In the genomic region with DNA sequence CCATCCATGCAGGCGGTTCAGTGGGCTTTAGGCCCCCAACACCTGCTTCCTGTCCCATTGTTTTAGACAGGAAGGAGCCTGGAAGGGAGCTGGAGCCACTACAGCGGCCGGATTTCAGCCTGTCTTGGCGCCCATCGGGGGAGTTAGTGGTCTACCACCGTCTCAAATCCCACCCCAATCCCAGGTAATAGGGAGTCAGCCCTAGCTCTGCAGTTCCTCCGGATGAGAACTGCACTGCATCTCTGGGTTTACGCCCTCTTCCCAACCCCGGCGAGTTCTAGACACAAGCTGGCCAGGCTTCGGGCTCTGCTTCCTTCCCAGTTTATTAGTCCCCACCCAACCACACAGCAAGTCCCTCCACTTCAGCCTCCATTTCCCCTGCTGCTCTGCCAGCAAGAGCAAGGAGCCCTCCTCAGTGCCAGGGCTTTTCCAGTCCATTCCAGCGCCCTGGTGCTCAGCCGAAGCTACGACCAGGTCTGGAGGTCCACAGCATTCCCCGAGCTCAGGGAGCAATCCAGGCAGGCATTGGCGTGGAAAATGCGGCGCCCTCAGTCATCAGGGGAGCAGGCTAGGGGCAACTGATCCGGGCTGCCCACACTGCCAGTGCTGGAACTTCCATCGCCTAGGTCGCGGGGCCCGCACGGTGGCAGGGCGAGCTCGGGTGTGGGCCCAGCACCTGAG, we compare ENCODE assay signal across 8 mouse cellular contexts. TPM values are rescaled to one million over a fixed set of nuclear protein-coding genes. Genes with fewer than 3 reads are reported as not detected.
A peak's percentile ranks its signal among the peaks of the same experiment; 100 is the strongest.
DNase-seq lines count a peak whose midpoint lies in the region; ATAC-seq and TF ChIP-seq lines count a peak whose summit lies in the region.

No protein-coding gene starts in this region.

- peaks cover 41% of the 10 kb centered on the region for H3K4me1 ChIP-seq in heart, embryonic 12.5 days (replicated peaks)

- 3% methylated on average over 26 of the region's 26 CpGs for WGBS in heart, embryonic 12.5 days
- WGBS in macrophage (ENCODE audit: missing documents) = 3% methylated on average over 26 of the region's 26 CpGs

- H3K9me3 ChIP-seq in heart, embryonic 12.5 days (replicated peaks) = no peaks in the 10 kb centered on the region

- H3ac ChIP-seq in C2C12 (ENCODE audit: control insufficient read depth, insufficient read length, low read depth) = peak overlapping the region; percentile 87

- H3K27me3 ChIP-seq in C2C12 (ENCODE audit: control insufficient read depth, insufficient read depth, insufficient read length) = no peaks in the 10 kb centered on the region
- H3K27me3 ChIP-seq in heart, embryonic 12.5 days (replicated peaks) = 0 out of 2 replicates have a peak, but pooled peaks cover 2% of the 10 kb centered on the region

- no peak for TF ChIP-seq POLR2A in brain, embryonic 14.5 days (IDR thresholded peaks at IDR 0.05; ENCODE audit: borderline replicate concordance, extremely low read depth, insufficient read depth, insufficient read length, poor library complexity, severe bottlenecking)

- peak overlapping the region; percentile 98 for H3K4me2 ChIP-seq in heart, embryonic 12.5 days

- TF ChIP-seq CTCF in C2C12 (IDR thresholded peaks at IDR 0.05; ENCODE audit: control insufficient read depth, insufficient read depth, insufficient read length) = no peak
- TF ChIP-seq CTCF in brain, embryonic 14.5 days (IDR thresholded peaks at IDR 0.05; ENCODE audit: borderline replicate concordance, extremely low read depth, insufficient read depth, insufficient read length) = no peak

- peak overlapping the region; percentile 91 for H3K27ac ChIP-seq in heart, embryonic 12.5 days (ENCODE audit: poor library complexity, severe bottlenecking)
- no peak overlapping the region for H3K27ac ChIP-seq in macrophage

- DNase-seq in brain, embryonic 14.5 days (ENCODE audit: low read depth) = peak; percentile 16
- peak; percentile 67 for DNase-seq in kidney, postnatal 14 days
- DNase-seq in urinary bladder, postnatal 14 days (ENCODE audit: low spot score) = no peak
- no peak for DNase-seq in ovary, postnatal 14 days (ENCODE audit: low spot score)

- ATAC-seq in heart, embryonic 12.5 days (ENCODE audit: insufficient number of reproducible peaks, low FRiP score) = peak; percentile 9; the same call in 1 of the 2 replicates
- ATAC-seq in erythroid progenitor cell, adult 5-6 weeks (replicated peaks; ENCODE audit: low FRiP score, poor library complexity, severe bottlenecking) = no peak

- peak overlapping the region; percentile 38 for H3K4me3 ChIP-seq in C2C12 (ENCODE audit: insufficient read depth, poor library complexity, severe bottlenecking)
- peak overlapping the region; percentile 89 for H3K4me3 ChIP-seq in heart, embryonic 12.5 days
- peak overlapping the region; percentile 50 for H3K4me3 ChIP-seq in macrophage (ENCODE audit: inconsistent target)

- peaks cover 52% of the 10 kb centered on the region for H3K36me3 ChIP-seq in C2C12 (ENCODE audit: control insufficient read depth, insufficient read depth)
- H3K36me3 ChIP-seq in heart, embryonic 12.5 days = peaks cover 12% of the 10 kb centered on the region
- H3K36me3 ChIP-seq in macrophage (ENCODE audit: inconsistent target) = no peaks in the 10 kb centered on the region

- H3K79me3 ChIP-seq in C2C12 (ENCODE audit: low read depth) = peaks cover 42% of the 10 kb centered on the region

- H3K79me2 ChIP-seq in C2C12 (ENCODE audit: control insufficient read depth, insufficient read depth) = peaks cover 66% of the 10 kb centered on the region
- H3K79me2 ChIP-seq in macrophage (ENCODE audit: inconsistent target) = peaks cover 31% of the 10 kb centered on the region

- peak overlapping the region; percentile 94 for H3K9ac ChIP-seq in heart, embryonic 12.5 days

TF ChIP-seq in C2C12, 6 proteins besides CTCF, POLR2A, EP300 and RAD21:
- no peak for TF ChIP-seq CEBPB (IDR thresholded peaks at IDR 0.05; ENCODE audit: low read depth)
- no peak for TF ChIP-seq USF1 (IDR thresholded peaks at IDR 0.05; ENCODE audit: low read depth)
- TF ChIP-seq MYOD1 (IDR thresholded peaks at IDR 0.05; ENCODE audit: control insufficient read depth, insufficient read length, low read depth) = no peak
- no peak for TF ChIP-seq FOSL1 (IDR thresholded peaks at IDR 0.05; ENCODE audit: insufficient read depth, low read length, poor library complexity, severe bottlenecking)
- no peak for TF ChIP-seq MAX (IDR thresholded peaks at IDR 0.05)
- TF ChIP-seq MYOG (IDR thresholded peaks at IDR 0.05; ENCODE audit: control insufficient read depth, extremely low read depth, insufficient read length) = no peak

RNA-seq across cellular contexts. Expression of gene Ccdc85b, which starts 1.3 kb away (rescaled TPM):
- polyA plus RNA-seq in C2C12 (2012; fragmentation: generic; extraction: Trizol) = 30.5 TPM
- polyA plus RNA-seq in brain, embryonic 14.5 days (2012; rRNA removed) = 9.6 and 12.1 TPM in 2 replicates
- polyA plus RNA-seq in heart, embryonic 12.5 days (2016; fragmentation: Nextera tagmentation; extraction: Ambion mirVana) = 10.5 and 13.0 TPM in 2 replicates
- 1 to 10 TPM in 7 of 26 experiments, under 1 TPM in 16, not detected in 3; 0.15 to 4.3 (median 0.56) TPM for total RNA-seq in macrophage (2018; cell fraction: chromatin; rRNA removed)
- 1 to 10 TPM in 24 of 26 experiments, under 1 TPM in 2; 0.76 to 3.8 (median 1.9) TPM for total RNA-seq in macrophage (2018; cell fraction: cytosol; rRNA removed)
- total RNA-seq in macrophage (2018; cell fraction: nucleus; rRNA removed) = 1 to 10 TPM in 15 of 26 experiments, under 1 TPM in 11; 0.44 to 3.7 (median 1.1) TPM
- 0.80 to 3.3 TPM (median 2.9 TPM) in 3 replicates for polyA plus RNA-seq in macrophage (2018)
- total RNA-seq in erythroid progenitor cell, adult 5-6 weeks (2015; ENCODE audit: low replicate concordance) = not detected in 2 replicates
- 1.2 TPM in 1 of 2 replicates, not detected in the other for total RNA-seq in erythroid progenitor cell, adult 5-6 weeks (2017; ENCODE audit: low replicate concordance)

RNA-seq across cellular contexts. Expression of gene Fibp, which starts 4.0 kb away (rescaled TPM):
- 83.7 TPM for polyA plus RNA-seq in C2C12 (2012; fragmentation: generic; extraction: Trizol)
- polyA plus RNA-seq in brain, embryonic 14.5 days (2012; rRNA removed) = 179 and 266 TPM in 2 replicates
- 81.9 and 85.4 TPM in 2 replicates for polyA plus RNA-seq in heart, embryonic 12.5 days (2016; fragmentation: Nextera tagmentation; extraction: Ambion mirVana)
- 100 to 1,000 TPM in 18 of 26 experiments, 10 to 100 TPM in 8; 71.9 to 238 (median 149) TPM for total RNA-seq in macrophage (2018; cell fraction: chromatin; rRNA removed)
- total RNA-seq in macrophage (2018; cell fraction: cytosol; rRNA removed) = 10 to 100 TPM; 28.5 to 61.9 (median 41.5) TPM
- total RNA-seq in macrophage (2018; cell fraction: nucleus; rRNA removed) = 100 to 1,000 TPM in 11 of 26 experiments, 10 to 100 TPM in 15; 42.4 to 210 (median 89.8) TPM
- 40.2 to 58.1 TPM (median 52.2 TPM) in 3 replicates for polyA plus RNA-seq in macrophage (2018)
- total RNA-seq in erythroid progenitor cell, adult 5-6 weeks (2015; ENCODE audit: low replicate concordance) = 11.5 and 21.8 TPM in 2 replicates
- 29.0 and 32.5 TPM in 2 replicates for total RNA-seq in erythroid progenitor cell, adult 5-6 weeks (2017; ENCODE audit: low replicate concordance)

RNA-seq across cellular contexts. Expression of gene Fosl1, which starts 9.0 kb away (rescaled TPM):
- polyA plus RNA-seq in C2C12 (2012; fragmentation: generic; extraction: Trizol) = 146 TPM
- not detected in 2 replicates for polyA plus RNA-seq in brain, embryonic 14.5 days (2012; rRNA removed)
- not detected in 2 replicates for polyA plus RNA-seq in heart, embryonic 12.5 days (2016; fragmentation: Nextera tagmentation; extraction: Ambion mirVana)
- total RNA-seq in macrophage (2018; cell fraction: chromatin; rRNA removed) = 1 to 10 TPM in 3 of 26 experiments, under 1 TPM in 2, not detected in 21; 0.25 to 4.3 (median 1.9) TPM
- under 1 TPM in 10 of 26 experiments, not detected in 16; 0.06 to 0.71 (median 0.27) TPM for total RNA-seq in macrophage (2018; cell fraction: cytosol; rRNA removed)
- total RNA-seq in macrophage (2018; cell fraction: nucleus; rRNA removed) = under 1 TPM in 4 of 26 experiments, not detected in 22; 0.68 to 0.80 (median 0.72) TPM
- 0.43 TPM in 1 of 3 replicates, not detected in the others for polyA plus RNA-seq in macrophage (2018)
- not detected in 2 replicates for total RNA-seq in erythroid progenitor cell, adult 5-6 weeks (2015; ENCODE audit: low replicate concordance)
- not detected in 2 replicates for total RNA-seq in erythroid progenitor cell, adult 5-6 weeks (2017; ENCODE audit: low replicate concordance)

RNA-seq across cellular contexts. Expression of gene Ctsw, which starts 11.9 kb away (rescaled TPM):
- polyA plus RNA-seq in C2C12 (2012; fragmentation: generic; extraction: Trizol) (4.8 TPM), macrophage (2018) (0.24 to 0.53 TPM in 2 of 3 replicates, not detected in the other)
- polyA plus RNA-seq in brain, embryonic 14.5 days (2012; rRNA removed) = 2.9 and 3.7 TPM in 2 replicates
- 1.3 and 1.7 TPM in 2 replicates for polyA plus RNA-seq in heart, embryonic 12.5 days (2016; fragmentation: Nextera tagmentation; extraction: Ambion mirVana)
- not detected for total RNA-seq in macrophage (2018; cell fraction: chromatin; rRNA removed)
- not detected for total RNA-seq in macrophage (2018; cell fraction: cytosol; rRNA removed)
- total RNA-seq in macrophage (2018; cell fraction: nucleus; rRNA removed) = under 1 TPM in 1 of 26 experiments, not detected in 25; 0.51 TPM
- total RNA-seq in erythroid progenitor cell, adult 5-6 weeks (2015; ENCODE audit: low replicate concordance) = 6.3 TPM in 1 of 2 replicates, not detected in the other
- total RNA-seq in erythroid progenitor cell, adult 5-6 weeks (2017; ENCODE audit: low replicate concordance) = not detected in 2 replicates

RNA-seq across cellular contexts. Expression of gene Efemp2, which starts 17.4 kb away (rescaled TPM):
- 177 TPM for polyA plus RNA-seq in C2C12 (2012; fragmentation: generic; extraction: Trizol)
- polyA plus RNA-seq in brain, embryonic 14.5 days (2012; rRNA removed) = 47.7 and 58.5 TPM in 2 replicates
- 70.3 and 70.6 TPM in 2 replicates for polyA plus RNA-seq in heart, embryonic 12.5 days (2016; fragmentation: Nextera tagmentation; extraction: Ambion mirVana)
- 10 to 100 TPM in 3 of 26 experiments, 1 to 10 TPM in 23; 1.6 to 30.1 (median 4.6) TPM for total RNA-seq in macrophage (2018; cell fraction: chromatin; rRNA removed)
- 1 to 10 TPM; 2.3 to 7.6 (median 4.4) TPM for total RNA-seq in macrophage (2018; cell fraction: cytosol; rRNA removed)
- total RNA-seq in macrophage (2018; cell fraction: nucleus; rRNA removed) = 10 to 100 TPM in 1 of 26 experiments, 1 to 10 TPM in 25; 2.4 to 10.3 (median 4.8) TPM
- 4.6 to 7.5 TPM (median 6.8 TPM) in 3 replicates for polyA plus RNA-seq in macrophage (2018)
- 5.0 TPM in 1 of 2 replicates, not detected in the other for total RNA-seq in erythroid progenitor cell, adult 5-6 weeks (2015; ENCODE audit: low replicate concordance)
- not detected in 2 replicates for total RNA-seq in erythroid progenitor cell, adult 5-6 weeks (2017; ENCODE audit: low replicate concordance)

Comparison
In these comparisons a context has a peak if more than half of its experiments do, and no peak if none do; other contexts are left out.
1. H3K4me3 ChIP-seq: peak in every context shown above with its lines; median percentile 89 in heart, embryonic 12.5 days; 50 in macrophage; 38 in C2C12.
2. DNase-seq: peak in brain, embryonic 14.5 days (single experiment) and kidney, postnatal 14 days (single experiment); none in urinary bladder, postnatal 14 days (single experiment) and ovary, postnatal 14 days (single experiment).
3. RNA of gene Fosl1, which starts 9.0 kb away (polyA plus RNA-seq): 146 TPM in C2C12 (single experiment); not detected in heart, embryonic 12.5 days, not detected in brain, embryonic 14.5 days and 0.43 TPM in macrophage; every median in the first group is over 100 times any median in the second.